Mouse (Mus musculus) neural tube, embryonic 15.5 days (tissue): ENCODE measurements at regions not wholly inside any gene's neighbourhood (a gene's known extent, or its start where the extent isn't known, plus 50 kb on each side); places are given as distances from the start of the nearest gene placed in this dataset.

Experiments used
- ATAC-seq: fragments of 200-750 bp; cut with Nextera tagmentation; 2 replicates; pipeline ENCODE4 v1.8.0; 2017; ENCODE audit warnings: mild to moderate bottlenecking, moderate TSS enrichment, moderate library complexity; ENCODE audit not compliant: low FRiP score
- H3K27ac ChIP-seq: fragments of 300-500 bp; sonication (generic); replicated peaks from 2 replicates; pipeline ENCODE4 v1.5.1; 2015; ENCODE audit warnings: mild to moderate bottlenecking, inconsistent platforms
- H3K27me3 ChIP-seq: fragments of 300-500 bp; sonication (generic); replicated peaks from 2 replicates; pipeline ENCODE4 v1.6.1; 2015; ENCODE audit warnings: inconsistent platforms
- H3K36me3 ChIP-seq: fragments of 300-500 bp; sonication (generic); 2 replicates; pipeline ENCODE4 v1.6.1; 2015; ENCODE audit warnings: inconsistent platforms
- H3K4me1 ChIP-seq: fragments of 300-500 bp; sonication (generic); 2 replicates; pipeline ENCODE4 v1.6.1; 2015; ENCODE audit warnings: inconsistent platforms
- H3K4me2 ChIP-seq: fragments of 300-500 bp; sonication (generic); 2 replicates; pipeline ENCODE4 v1.6.1; 2015; ENCODE audit warnings: inconsistent platforms, mild to moderate bottlenecking, moderate library complexity
- H3K4me3 ChIP-seq: fragments of 300-500 bp; sonication (generic); replicated peaks from 2 replicates; pipeline ENCODE4 v1.5.1; 2015; ENCODE audit warnings: mild to moderate bottlenecking, inconsistent platforms
- H3K9ac ChIP-seq: fragments of 300-500 bp; sonication (generic); replicated peaks from 2 replicates; pipeline ENCODE4 v1.6.1; 2015; ENCODE audit warnings: mild to moderate bottlenecking, inconsistent platforms
- H3K9me3 ChIP-seq: fragments of 300-500 bp; sonication (generic); replicated peaks from 2 replicates; pipeline ENCODE4 v1.6.1; 2016; ENCODE audit warnings: inconsistent platforms
- WGBS: fragments of 180-500 bp; shearing (Covaris S2); methylation state at CpG from one replicate; pipeline ENCODE4 v1.1.7; 2015; ENCODE audit warnings: mixed read lengths; 5-methylcytosine and 5-hydroxymethylcytosine counted together

DNA sequence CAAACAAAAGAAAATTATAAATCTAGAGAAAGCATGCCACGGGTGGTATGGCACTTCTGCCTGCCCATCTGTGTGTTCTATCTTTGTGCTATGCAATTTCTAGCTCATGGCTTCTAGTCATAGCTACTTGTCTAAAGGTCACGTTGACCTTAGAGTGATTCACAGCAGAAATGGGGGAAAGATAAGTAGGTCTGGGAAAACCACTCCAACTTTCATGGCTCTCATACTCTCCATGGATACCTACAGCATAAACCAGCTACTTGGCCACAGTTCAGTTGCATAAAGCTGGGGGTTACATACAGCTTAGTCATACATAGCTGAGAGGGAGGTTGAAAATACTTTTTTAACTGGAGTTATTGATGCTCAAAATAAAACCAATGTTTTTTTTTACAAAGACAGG, 100.6 kb upstream of the Trpc6 start:
- Histone ChIP-seq H3K9ac (no peak overlapping the region), H3K9me3 (no peaks in the 10 kb centered on the region), H3K4me1 (no peaks in the 10 kb centered on the region), H3K27ac (no peak overlapping the region), H3K4me3 (no peak overlapping the region), H3K27me3 (no peaks in the 10 kb centered on the region), H3K36me3 (no peaks in the 10 kb centered on the region), H3K4me2 (no peak overlapping the region)
- no peak for ATAC-seq
- WGBS, result 83% methylated on average over 2 of the region's 2 CpGs

DNA sequence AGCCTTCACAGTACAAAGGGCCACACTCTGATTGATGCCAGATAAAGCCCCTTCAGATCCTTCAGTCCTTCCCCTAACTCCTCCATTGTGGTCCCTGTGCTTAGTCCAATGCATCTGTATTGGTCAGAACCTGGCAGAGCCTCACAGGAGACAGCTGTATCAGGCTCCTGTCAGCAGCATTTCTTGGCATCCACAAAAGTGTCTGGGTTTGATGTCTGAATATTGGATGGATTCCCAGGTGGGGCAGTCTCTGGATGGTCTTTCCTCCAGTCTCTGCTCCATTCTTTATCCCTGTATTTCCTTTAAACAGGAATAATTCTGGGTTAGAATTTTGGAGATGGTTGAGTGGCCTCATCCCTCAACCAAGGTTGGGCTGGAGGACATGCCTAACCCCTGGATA, 92.5 kb upstream of the Trpc6 start:
- Histone ChIP-seq H3K27me3 (no peaks in the 10 kb centered on the region), H3K27ac (no peak overlapping the region), H3K4me2 (no peak overlapping the region), H3K9ac (no peak overlapping the region), H3K4me1 (no peaks in the 10 kb centered on the region), H3K4me3 (no peak overlapping the region), H3K9me3 (no peaks in the 10 kb centered on the region), H3K36me3 (no peaks in the 10 kb centered on the region)
- ATAC-seq, result no peak

DNA sequence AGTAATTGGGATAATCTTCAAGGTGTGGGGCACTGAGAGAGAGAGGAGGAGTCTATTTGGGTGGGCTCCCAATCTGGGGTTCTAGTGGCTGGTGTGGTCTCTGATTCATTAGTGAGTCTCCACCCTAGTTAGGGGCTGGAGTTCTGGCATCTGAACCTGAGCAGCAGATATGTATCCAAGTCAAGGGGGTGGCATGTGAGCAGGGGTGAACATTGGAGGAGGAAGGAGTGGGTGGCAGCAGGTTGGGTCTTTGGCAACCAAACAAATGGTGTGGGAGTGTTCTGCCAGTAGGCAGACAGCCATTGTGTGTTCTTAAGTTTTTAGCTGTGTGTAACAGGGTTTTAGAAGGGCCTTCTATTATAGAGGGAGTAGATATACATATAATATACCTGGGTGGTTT, 90.4 kb upstream of the Trpc6 start:
- Histone ChIP-seq H3K9me3 (no peaks in the 10 kb centered on the region), H3K27me3 (no peaks in the 10 kb centered on the region), H3K4me2 (no peak overlapping the region), H3K27ac (no peak overlapping the region), H3K4me3 (no peak overlapping the region), H3K9ac (no peak overlapping the region), H3K36me3 (no peaks in the 10 kb centered on the region), H3K4me1 (no peaks in the 10 kb centered on the region)
- ATAC-seq, result no peak

DNA sequence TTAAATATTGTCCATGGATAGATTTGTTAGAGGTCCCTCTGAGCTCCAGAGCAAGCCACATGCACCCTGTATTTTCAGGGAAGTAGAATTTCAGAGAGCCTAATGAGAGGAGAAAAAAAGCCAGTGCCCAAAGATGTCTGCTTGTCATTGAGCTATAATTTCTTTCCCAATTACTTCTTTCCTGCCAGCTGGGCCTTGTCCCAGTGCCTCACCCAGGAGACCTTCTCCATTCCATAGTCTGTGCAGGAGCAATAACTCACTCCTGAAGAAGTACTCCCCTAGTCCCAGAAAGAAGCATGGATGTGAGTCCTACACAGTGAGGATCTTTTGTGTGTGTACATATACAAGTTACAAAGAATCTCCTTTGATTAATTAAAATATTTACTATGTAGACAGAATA, 89.4 kb upstream of the Trpc6 start:
- peak; percentile 68; the same call in 1 of the 2 replicates for ATAC-seq
- Histone ChIP-seq H3K36me3 (no peaks in the 10 kb centered on the region), H3K27ac (no peak overlapping the region), H3K9me3 (no peaks in the 10 kb centered on the region), H3K4me2 (no peak overlapping the region), H3K4me3 (no peak overlapping the region), H3K27me3 (no peaks in the 10 kb centered on the region), H3K4me1 (no peaks in the 10 kb centered on the region), H3K9ac (no peak overlapping the region)

DNA sequence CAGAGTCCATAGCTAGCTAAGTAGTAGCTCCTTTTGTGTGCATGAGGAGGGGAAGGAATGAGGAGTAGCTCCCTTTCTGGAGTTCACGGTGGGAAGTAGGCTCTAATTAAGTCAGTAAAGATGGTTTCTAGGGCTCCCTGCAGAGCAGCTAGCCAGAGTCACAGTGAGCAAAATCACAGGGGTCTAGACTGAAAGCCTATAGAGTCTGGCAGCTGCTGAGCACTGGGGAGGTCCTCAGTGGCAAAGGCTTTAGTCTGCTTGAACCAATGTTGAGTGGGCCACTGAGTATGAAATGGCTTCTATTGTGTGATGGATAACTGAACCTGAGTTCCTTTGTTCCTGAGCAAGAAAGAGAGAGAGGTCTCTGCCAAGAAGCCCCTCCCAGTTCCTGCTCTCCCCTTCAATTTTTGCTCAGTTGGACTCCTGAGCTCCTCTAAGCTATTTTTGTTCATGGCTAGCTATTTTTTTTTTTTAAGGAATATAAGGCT, 84.8 kb upstream of the Trpc6 start:
- Histone ChIP-seq H3K4me2 (no peak overlapping the region), H3K4me3 (no peak overlapping the region), H3K36me3 (no peaks in the 10 kb centered on the region), H3K9me3 (no peaks in the 10 kb centered on the region), H3K4me1 (no peaks in the 10 kb centered on the region), H3K9ac (no peak overlapping the region), H3K27ac (no peak overlapping the region), H3K27me3 (no peaks in the 10 kb centered on the region)
- WGBS, result 18% methylated on average over 1 of the region's 1 CpGs
- no peak for ATAC-seq

DNA sequence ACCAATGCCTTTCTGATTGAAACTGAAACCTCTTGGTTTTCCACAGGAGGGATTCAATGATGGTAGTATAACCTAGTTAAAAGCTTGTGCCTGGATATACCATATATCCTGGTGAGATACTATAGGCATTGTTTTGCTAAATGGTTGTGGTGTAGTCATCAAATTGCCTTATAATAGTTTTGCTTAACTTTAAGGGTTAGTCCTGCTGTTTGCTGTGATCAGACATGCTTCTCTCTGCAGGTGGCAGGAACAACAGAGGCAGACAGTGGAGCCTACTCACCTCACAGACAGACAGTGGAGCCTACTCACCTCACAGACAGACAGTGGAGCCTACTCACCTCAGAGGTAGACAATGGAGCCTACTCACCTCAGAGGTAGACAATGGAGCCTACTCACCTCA, 82.2 kb upstream of the Trpc6 start:
- Histone ChIP-seq H3K4me2 (no peak overlapping the region), H3K4me3 (no peak overlapping the region), H3K36me3 (no peaks in the 10 kb centered on the region), H3K9me3 (no peaks in the 10 kb centered on the region), H3K27ac (no peak overlapping the region), H3K4me1 (no peaks in the 10 kb centered on the region), H3K9ac (no peak overlapping the region), H3K27me3 (no peaks in the 10 kb centered on the region)
- ATAC-seq, result no peak

DNA sequence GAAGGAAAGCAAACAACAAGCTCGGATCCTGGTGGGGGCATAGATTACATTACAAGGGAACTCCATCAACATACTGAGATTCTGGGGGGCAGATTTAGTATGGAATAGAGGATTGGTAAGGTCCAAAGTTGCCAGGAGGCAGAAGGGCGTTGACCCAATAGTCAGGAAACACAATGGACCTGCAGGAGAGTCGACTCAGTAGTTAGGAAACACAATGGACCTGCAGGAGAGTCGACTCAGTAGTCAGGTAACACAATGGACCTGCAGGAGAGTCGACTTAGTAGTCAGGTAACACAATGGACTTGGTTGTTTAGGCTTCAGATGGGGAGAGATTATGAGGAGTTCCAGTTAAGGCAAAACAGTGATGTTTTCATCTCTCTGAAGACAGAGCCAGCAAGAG, 81.1 kb upstream of the Trpc6 start:
- no peak overlapping the region for H3K9ac ChIP-seq
- H3K36me3 ChIP-seq, result no peaks in the 10 kb centered on the region
- H3K4me3 ChIP-seq, result no peak overlapping the region
- H3K27ac ChIP-seq, result no peak overlapping the region
- no peaks in the 10 kb centered on the region for H3K9me3 ChIP-seq
- ATAC-seq, result no peak
- no peaks in the 10 kb centered on the region for H3K27me3 ChIP-seq
- 61% methylated on average over 5 of the region's 5 CpGs for WGBS
- no peak overlapping the region for H3K4me2 ChIP-seq
- no peaks in the 10 kb centered on the region for H3K4me1 ChIP-seq

DNA sequence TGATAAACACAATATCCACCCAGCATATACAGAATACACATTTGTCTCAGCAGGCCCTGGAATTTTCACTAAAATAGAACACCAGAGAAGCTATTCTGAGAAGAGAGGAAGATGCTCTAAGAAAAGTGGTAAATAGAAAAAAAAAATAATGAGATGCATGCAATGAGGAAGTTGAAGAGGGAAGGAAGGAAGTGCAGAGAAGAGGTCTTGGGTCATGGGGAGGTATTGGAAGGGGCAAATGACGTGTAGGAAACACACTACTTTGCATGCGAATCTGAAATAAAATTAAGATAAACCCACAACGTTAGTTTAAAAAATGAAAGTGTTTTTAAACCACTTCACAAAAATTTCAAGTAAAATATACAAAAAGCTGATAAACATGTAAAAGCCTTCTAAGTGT, 57.4 kb upstream of the Trpc6 start:
- H3K4me2 ChIP-seq, result no peak overlapping the region
- ATAC-seq, result no peak

DNA sequence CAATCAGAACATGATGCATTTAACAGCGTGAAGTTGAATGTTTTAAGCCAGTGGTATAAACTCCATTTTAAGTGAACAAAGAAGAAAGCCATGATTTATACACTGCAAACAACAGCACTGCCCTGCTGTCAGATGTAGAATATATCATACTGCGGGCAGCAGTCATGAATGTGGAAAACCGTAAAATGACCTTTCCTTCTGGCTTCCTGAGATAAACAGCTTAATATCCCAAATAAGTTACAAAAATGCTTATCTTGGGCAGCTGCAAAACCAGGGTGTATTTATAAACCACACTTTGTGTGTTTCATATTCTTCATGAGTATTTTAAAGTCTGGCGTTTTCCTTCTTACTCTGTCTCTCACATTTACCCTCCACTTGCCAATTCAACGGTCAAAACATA, 56.1 kb upstream of the Trpc6 start:
- ATAC-seq, result no peak
- WGBS, result 50% methylated on average over 5 of the region's 5 CpGs
- Histone ChIP-seq H3K9ac (no peak overlapping the region), H3K36me3 (no peaks in the 10 kb centered on the region), H3K4me2 (no peak overlapping the region), H3K27ac (no peak overlapping the region), H3K4me1 (no peaks in the 10 kb centered on the region), H3K27me3 (no peaks in the 10 kb centered on the region), H3K9me3 (no peaks in the 10 kb centered on the region), H3K4me3 (no peak overlapping the region)

More for the DNA sequence above, 57.4 kb upstream of the Trpc6 start:
- H3K4me3 ChIP-seq, result no peak overlapping the region
- no peaks in the 10 kb centered on the region for H3K9me3 ChIP-seq
- H3K36me3 ChIP-seq, result no peaks in the 10 kb centered on the region
- no peak overlapping the region for H3K27ac ChIP-seq
- H3K27me3 ChIP-seq, result no peaks in the 10 kb centered on the region
- WGBS, result 88% methylated on average over 3 of the region's 3 CpGs
- H3K4me1 ChIP-seq, result no peaks in the 10 kb centered on the region
- H3K9ac ChIP-seq, result no peak overlapping the region
